Mouse (Mus musculus): Measurements from ENCODE around the gene Lpcat1. TPM values are rescaled to one million over a fixed set of nuclear protein-coding genes. Genes with fewer than 3 reads are reported as not detected.

Lpcat1 gene
- not detected in 2 replicates for polyA plus RNA-seq (2012)

- TF ChIP-seq GATA1 (IDR thresholded peaks at IDR 0.05; ENCODE audit: low read length), result no peak
These were observed at the start of gene Lpcat1 for GRCm38 (mm10) chr13:73467034-73467420. Gene Lpcat1, plus strand, starts transcription at chr13:73467197.

- no peak for TF ChIP-seq GATA1 (IDR thresholded peaks at IDR 0.05; ENCODE audit: low read length)
These were observed 49.3 kb upstream of the Lpcat1 start for GRCm38 (mm10) chr13:73417478-73418220.

- no peak for TF ChIP-seq GATA1 (IDR thresholded peaks at IDR 0.05; ENCODE audit: low read length)
These were observed 48.7 kb upstream of the Lpcat1 start for GRCm38 (mm10) chr13:73418297-73418696.

GRCm38 (mm10) chr13:73419244-73419643 lies 47.8 kb upstream of the Lpcat1 start:
- no peak for TF ChIP-seq GATA1 (IDR thresholded peaks at IDR 0.05; ENCODE audit: low read length)

- TF ChIP-seq GATA1 (IDR thresholded peaks at IDR 0.05; ENCODE audit: low read length), result no peak
These were observed 44.0 kb upstream of the Lpcat1 start for GRCm38 (mm10) chr13:73423043-73423442.

GRCm38 (mm10) chr13:73425035-73425434 lies 42.0 kb upstream of the Lpcat1 start:
- TF ChIP-seq GATA1 (IDR thresholded peaks at IDR 0.05; ENCODE audit: low read length), result no peak

GRCm38 (mm10) chr13:73425839-73426490 lies 41.0 kb upstream of the Lpcat1 start:
- no peak for TF ChIP-seq GATA1 (IDR thresholded peaks at IDR 0.05; ENCODE audit: low read length)

GRCm38 (mm10) chr13:73426587-73426986 lies 40.4 kb upstream of the Lpcat1 start:
- no peak for TF ChIP-seq GATA1 (IDR thresholded peaks at IDR 0.05; ENCODE audit: low read length)

- no peak for TF ChIP-seq GATA1 (IDR thresholded peaks at IDR 0.05; ENCODE audit: low read length)
These were observed 37.2 kb upstream of the Lpcat1 start for GRCm38 (mm10) chr13:73429605-73430321.

- no peak for TF ChIP-seq GATA1 (IDR thresholded peaks at IDR 0.05; ENCODE audit: low read length)
These were observed 34.4 kb upstream of the Lpcat1 start for GRCm38 (mm10) chr13:73432466-73433149.

GRCm38 (mm10) chr13:73433681-73434535 lies 33.1 kb upstream of the Lpcat1 start:
- TF ChIP-seq GATA1 (IDR thresholded peaks at IDR 0.05; ENCODE audit: low read length), result no peak

GRCm38 (mm10) chr13:73434687-73435086 lies 32.3 kb upstream of the Lpcat1 start:
- TF ChIP-seq GATA1 (IDR thresholded peaks at IDR 0.05; ENCODE audit: low read length), result no peak

- TF ChIP-seq GATA1 (IDR thresholded peaks at IDR 0.05; ENCODE audit: low read length), result no peak
These were observed 31.3 kb upstream of the Lpcat1 start for GRCm38 (mm10) chr13:73435662-73436061.

- TF ChIP-seq GATA1 (IDR thresholded peaks at IDR 0.05; ENCODE audit: low read length), result no peak
These were observed 27.9 kb upstream of the Lpcat1 start for GRCm38 (mm10) chr13:73439057-73439456.

- TF ChIP-seq GATA1 (IDR thresholded peaks at IDR 0.05; ENCODE audit: low read length), result no peak
These were observed 26.0 kb upstream of the Lpcat1 start for GRCm38 (mm10) chr13:73441032-73441431.
